Mouse (Mus musculus) testis, adult 2 months (tissue): Measurements from ENCODE around the gene Tbc1d16.

Source experiments
- CTCF ChIP-seq: fragments of 200-500 bp; IDR thresholded peaks from 2 replicates; pipeline ENCODE4 v1.5.1; 2012; ENCODE audit warnings: low read depth, mild to moderate bottlenecking, inconsistent platforms, low read length, moderate library complexity; ENCODE audit not compliant: control insufficient read depth, insufficient read depth, insufficient replicate concordance
- POLR2A ChIP-seq: fragments of 200-500 bp; IDR thresholded peaks from 2 replicates; pipeline ENCODE4 v1.6.1; 2012; ENCODE audit warnings: low read depth, mild to moderate bottlenecking, inconsistent platforms, low read length, moderate library complexity; ENCODE audit not compliant: control insufficient read depth

DNA sequence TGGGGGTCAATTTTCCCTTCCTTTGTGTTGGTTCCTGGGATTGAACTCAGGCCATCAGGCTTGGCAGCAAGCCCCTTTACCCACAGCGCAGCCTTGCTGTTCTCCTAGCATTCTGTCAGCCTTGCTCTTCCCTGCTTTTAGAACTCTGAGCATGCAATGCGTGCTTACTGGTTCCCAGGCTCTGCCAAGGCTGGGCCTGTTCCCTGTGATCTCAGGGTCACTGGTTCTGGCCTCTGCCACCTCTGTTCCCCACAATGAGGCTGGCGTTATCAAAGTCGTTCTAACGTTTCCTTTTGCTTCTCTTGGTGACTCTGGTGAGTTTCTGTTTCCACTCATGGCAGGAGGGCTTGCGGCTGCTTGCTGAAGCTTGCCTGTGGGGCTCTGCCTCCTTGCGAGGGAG lies 110.4 kb downstream of the Tbc1d16 start:
- TF ChIP-seq POLR2A: no peak
- TF ChIP-seq CTCF: no peak
